Mouse (Mus musculus) CH12.LX (cell line): ENCODE results near the gene Haao. TPM values are rescaled to one million over a fixed set of nuclear protein-coding genes. Genes with fewer than 3 reads are reported as not detected.

Experiments used
- DNase-seq: peaks from one replicate; pipeline ENCODE4 v3.0.0-alpha.2; 2013; ENCODE audit errors: extremely low read depth
- H3K27ac ChIP-seq: 2 replicates; pipeline ENCODE4 v1.5.1; 2012; ENCODE audit warnings: low read depth, mild to moderate bottlenecking, control low read depth, moderate library complexity; ENCODE audit not compliant: insufficient read depth
- H3K27me3 ChIP-seq: replicated peaks from 2 replicates; pipeline ENCODE3; 2012; ENCODE audit warnings: inconsistent platforms
- H3K36me3 ChIP-seq, 2 experiments: replicated peaks in 1 of 2; 2 replicates each; pipeline versions ENCODE3 to v1.6.1; 2012; ENCODE audit warnings: inconsistent platforms in 1 of 2, low read length in 1 of 2, mild to moderate bottlenecking in 1 of 2, mixed read lengths in 1 of 2, moderate library complexity in 1 of 2; ENCODE audit not compliant: control insufficient read depth in 1 of 2, insufficient read depth in 1 of 2
- H3K4me1 ChIP-seq, 2 experiments: 2 replicates each; pipeline ENCODE4 v1.6.1; 2012; ENCODE audit warnings: inconsistent platforms in 1 of 2, moderate library complexity in 1 of 2; ENCODE audit not compliant: insufficient read depth in 2 of 2, control insufficient read depth in 1 of 2
- H3K4me2 ChIP-seq: 2 replicates; pipeline ENCODE4 v1.6.1; 2012; ENCODE audit warnings: low read depth, mild to moderate bottlenecking, control low read depth; ENCODE audit not compliant: poor library complexity, insufficient read depth, severe bottlenecking
- H3K4me3 ChIP-seq, 3 experiments: fragments of 150-350 bp in 1 of 3; sonication (generic) in 1 of 3; replicated peaks in 1 of 3; 2 replicates each; pipeline versions ENCODE3 to v1.5.1; 2011 to 2012; ENCODE audit warnings: low read depth in 2 of 3, low read length in 2 of 3, mild to moderate bottlenecking in 2 of 3, moderate library complexity in 2 of 3, control low read depth in 1 of 3, improper control_type of control experiment in 1 of 3, inconsistent platforms in 1 of 3, mixed read lengths in 1 of 3; ENCODE audit not compliant: poor library complexity in 1 of 3
- H3K79me2 ChIP-seq: replicated peaks from 2 replicates; pipeline ENCODE4 v1.6.1; 2012; ENCODE audit warnings: mild to moderate bottlenecking, moderate library complexity; ENCODE audit not compliant: control insufficient read depth, poor library complexity, insufficient read depth, severe bottlenecking; ENCODE audit errors: extremely low read depth
- H3K9ac ChIP-seq: 2 replicates; pipeline ENCODE4 v1.6.1; 2012; ENCODE audit warnings: low read depth, mild to moderate bottlenecking, control low read depth, moderate library complexity; ENCODE audit not compliant: insufficient read depth
- H3K9me3 ChIP-seq: replicated peaks from 2 replicates; pipeline ENCODE3; 2012; ENCODE audit warnings: low read length, inconsistent platforms, mixed read lengths
- BHLHE40 ChIP-seq: IDR thresholded peaks from 2 replicates; pipeline ENCODE4 v1.6.1; 2011; ENCODE audit warnings: mild to moderate bottlenecking, low read depth, low read length, improper control_type of control experiment
- CHD1 ChIP-seq: IDR thresholded peaks from 2 replicates; pipeline ENCODE4 v1.6.1; 2012; ENCODE audit warnings: low read depth, low read length, improper control_type of control experiment, inconsistent platforms
- CHD2 ChIP-seq: IDR thresholded peaks from 2 replicates; pipeline ENCODE4 v1.6.1; 2011; ENCODE audit warnings: low read length, improper control_type of control experiment
- GABPA ChIP-seq: IDR thresholded peaks from 2 replicates; pipeline ENCODE4 v1.6.1; 2012; ENCODE audit warnings: low read depth, low read length, improper control_type of control experiment, inconsistent platforms; ENCODE audit not compliant: insufficient replicate concordance
- IRF4 ChIP-seq: IDR thresholded peaks from 2 replicates; pipeline ENCODE4 v1.6.1; 2014; ENCODE audit warnings: low read depth, mild to moderate bottlenecking, inconsistent platforms, low read length, improper control_type of control experiment
- JUND ChIP-seq: conservative IDR thresholded peaks from 2 replicates; pipeline ENCODE4 v1.6.1; 2011; ENCODE audit warnings: low read depth, low read length, improper control_type of control experiment
- KAT2A ChIP-seq: IDR thresholded peaks from 2 replicates; pipeline ENCODE4 v1.6.1; 2012; ENCODE audit warnings: low read length, improper control_type of control experiment, inconsistent platforms; ENCODE audit not compliant: insufficient replicate concordance
- MAZ ChIP-seq: IDR thresholded peaks from 2 replicates; pipeline ENCODE4 v1.6.1; 2012; ENCODE audit warnings: low read depth, mild to moderate bottlenecking, inconsistent platforms, low read length, improper control_type of control experiment, moderate library complexity
- MEF2A ChIP-seq: IDR thresholded peaks from 2 replicates; pipeline ENCODE4 v1.6.1; 2014; ENCODE audit warnings: low read depth, mild to moderate bottlenecking, inconsistent platforms, low read length, improper control_type of control experiment, borderline replicate concordance
- MXI1 ChIP-seq: IDR thresholded peaks from 2 replicates; pipeline ENCODE4 v1.6.1; 2011; ENCODE audit warnings: mild to moderate bottlenecking, low read depth, low read length, improper control_type of control experiment
- MYC ChIP-seq: IDR thresholded peaks from 2 replicates; pipeline ENCODE4 v1.6.1; 2011; ENCODE audit warnings: low read depth, mild to moderate bottlenecking, improper control_type of control experiment, low read length
- NELFE ChIP-seq: IDR thresholded peaks from 2 replicates; pipeline ENCODE4 v1.6.1; 2011; ENCODE audit warnings: low read depth, low read length, improper control_type of control experiment
- NRF1 ChIP-seq: IDR thresholded peaks from 2 replicates; pipeline ENCODE4 v1.6.1; 2014; ENCODE audit warnings: low read depth, mild to moderate bottlenecking, inconsistent platforms, low read length, improper control_type of control experiment, moderate library complexity
- POLR2A ChIP-seq: IDR thresholded peaks from 2 replicates; pipeline ENCODE4 v1.6.1; 2011; ENCODE audit warnings: low read depth, mild to moderate bottlenecking, improper control_type of control experiment, low read length
- SIN3A ChIP-seq: IDR thresholded peaks from 2 replicates; pipeline ENCODE4 v1.6.1; 2012; ENCODE audit warnings: low read length, improper control_type of control experiment, inconsistent platforms
- TCF12 ChIP-seq: IDR thresholded peaks from 2 replicates; pipeline ENCODE4 v1.6.1; 2014; ENCODE audit warnings: low read depth, mild to moderate bottlenecking, inconsistent platforms, low read length, improper control_type of control experiment
- USF2 ChIP-seq: conservative IDR thresholded peaks from 2 replicates; pipeline ENCODE4 v1.6.1; 2011; ENCODE audit warnings: low read depth, low read length, improper control_type of control experiment
- ZNF384 ChIP-seq: IDR thresholded peaks from 2 replicates; pipeline ENCODE4 v1.6.1; 2012; ENCODE audit warnings: low read depth, low read length, improper control_type of control experiment, inconsistent platforms
- dilution Hi-C: fragments of 300-500 bp; cut with MboI; formaldehyde crosslinking; loops from 2 replicates; pipeline ENCODE4 v1.14.3; 2020; ENCODE audit warnings: low sequenced_read_pairs; ENCODE audit not compliant: extremely low pct_unique_long_range_greater_than_20kb, extremely low pct_ligation_motif_present
- in situ Hi-C: fragments of 300-500 bp; cut with MboI; formaldehyde crosslinking; loops from 3 replicates; pipeline ENCODE4 v1.14.3; 2019; ENCODE audit warnings: low sequenced_read_pairs, low pct_ligation_motif_present, low pct_unique_long_range_greater_than_20kb, mixed read lengths
- polyA plus RNA-seq: library from polyadenylated mRNA; unstranded; fragments of >175 nt; gene quantifications from 2 replicates; pipeline ENCODE4 v1.2.1, GENCODE M21; 2012; ENCODE audit warnings: low read depth; ENCODE audit not compliant: insufficient read length
- total RNA-seq, 2 experiments: library from RNA; depleted of rRNA; stranded (reverse); fragments of 300-350 nt in 1 of 2; fragments of >200 nt in 1 of 2; gene quantifications; 2 replicates each; pipeline ENCODE4 v1.2.3; 2012 to 2014

The Haao gene
- total and polyA plus RNA-seq, 3 experiments = 18.6 to 30.6 (median 19.1) TPM

- TF ChIP-seq NELFE (0 out of 2 replicates have a peak, but pooled peaks have one; percentile 10), BHLHE40 (peak; percentile 66; the same call in 1 of the 2 replicates), POLR2A (0 out of 2 replicates have a peak, but pooled peaks have one; percentile 22), ZNF384 (no peak), IRF4 (peak; percentile 64), CHD2 (peak; percentile 57), CHD1 (no peak), JUND (no peak), TCF12 (peak; percentile 60; the same call in 1 of the 2 replicates), SIN3A (peak; percentile 51; the same call in 1 of the 2 replicates), MYC (peak; percentile 75)
- TF ChIP-seq, all 38 proteins: peak for 14
Measured at GRCm38 (mm10) chr17:83830616-83831292, 17.0 kb downstream of the Haao start (continued).

GRCm38 (mm10) chr17:83829356-83829755, 18.4 kb downstream of the Haao start:
- Histone ChIP-seq H3K27me3 (no peaks in the 10 kb centered on the region), H3K27ac (no peak overlapping the region), H3K36me3 (peaks cover 0 to 46% of the 10 kb centered on the region in 2 experiments), H3K9me3 (no peaks in the 10 kb centered on the region), H3K4me3 (no peak overlapping the region), H3K79me2 (no peaks in the 10 kb centered on the region), H3K9ac (no peak overlapping the region), H3K4me1 (peaks cover 46 to 64% of the 10 kb centered on the region in 2 experiments), H3K4me2 (no peak overlapping the region)
- in situ Hi-C loops = no loop called here
- TF ChIP-seq IRF4 = no peak
- TF ChIP-seq USF2 = no peak
- no peak for TF ChIP-seq CHD1
- no peak for TF ChIP-seq ZNF384
- TF ChIP-seq KAT2A = no peak
- no peak for TF ChIP-seq NRF1
- no peak for TF ChIP-seq GABPA
- TF ChIP-seq MEF2A = no peak
- dilution Hi-C loops = no loop called here
- no peak for DNase-seq

- no peak for TF ChIP-seq MXI1
- TF ChIP-seq MAZ = no peak
- TF ChIP-seq POLR2A = no peak
- peaks cover 0 to 31% of the 10 kb centered on the region in 2 experiments for H3K36me3 ChIP-seq
- in situ Hi-C loops = no loop called here
Measured at GRCm38 (mm10) chr17:83823835-83824234, 23.9 kb downstream of the Haao start.

More at GRCm38 (mm10) chr17:83823835-83824234, 23.9 kb downstream of the Haao start:
- peaks cover 3% of the 10 kb centered on the region for H3K9me3 ChIP-seq
- no peak for DNase-seq
- H3K4me1 ChIP-seq = peaks cover 8 to 26% of the 10 kb centered on the region in 2 experiments
- no peak overlapping the region for H3K4me3 ChIP-seq
- H3K9ac ChIP-seq = no peak overlapping the region
- H3K27ac ChIP-seq = no peak overlapping the region
- no peak overlapping the region for H3K4me2 ChIP-seq
- dilution Hi-C loops = no loop called here
- H3K27me3 ChIP-seq = no peaks in the 10 kb centered on the region
- H3K79me2 ChIP-seq = no peaks in the 10 kb centered on the region
